Mouse (Mus musculus) thymus, adult 2 months (tissue): ENCODE data around the gene Ube2t.

Source experiments
- CTCF ChIP-seq: fragments of 200-500 bp; IDR thresholded peaks from 2 replicates; pipeline ENCODE4 v1.5.1; 2012; ENCODE audit warnings: mild to moderate bottlenecking, control low read depth, low read length, moderate library complexity, borderline replicate concordance; ENCODE audit not compliant: control insufficient read depth, poor library complexity, insufficient read depth; ENCODE audit errors: extremely low read depth
- POLR2A ChIP-seq: fragments of 200-500 bp; IDR thresholded peaks from 2 replicates; pipeline ENCODE4 v1.6.1; 2012; ENCODE audit warnings: mild to moderate bottlenecking, low read length, control low read depth, moderate library complexity; ENCODE audit not compliant: control insufficient read depth, poor library complexity, insufficient read depth; ENCODE audit errors: extremely low read depth

DNA sequence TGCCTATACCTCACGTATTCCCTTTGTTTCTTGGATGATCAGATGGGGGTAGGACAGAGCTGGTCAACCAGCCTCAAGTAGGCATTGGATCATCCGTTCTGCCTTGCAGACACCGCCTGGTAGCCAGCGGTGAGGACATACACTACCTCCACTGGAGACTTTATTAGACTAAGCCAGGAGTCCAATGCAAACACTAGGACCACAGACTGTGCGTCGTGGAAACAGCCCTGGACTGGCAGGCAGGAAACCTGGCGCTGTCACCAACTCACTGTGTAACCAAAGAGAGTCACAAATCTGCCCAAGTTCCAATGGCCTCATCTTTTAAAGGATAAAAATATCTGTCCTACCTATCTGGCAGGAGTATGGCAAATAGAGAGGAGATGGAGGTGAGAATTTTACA is 34.1 kb downstream of the Ube2t start:
- TF ChIP-seq CTCF (no peak), POLR2A (no peak)
